Mouse (Mus musculus) left cerebral cortex, postnatal 25 days (tissue): ENCODE results near the gene Relb. TPM values are rescaled to one million over a fixed set of nuclear protein-coding genes. Genes with fewer than 3 reads are reported as not detected.

ENCODE experiments used
- DNase-seq, 2 experiments: peaks; one replicate each; pipeline ENCODE4 v3.0.0; 2022; ENCODE audit warnings: low spot score in 2 of 2, mixed read lengths in 1 of 2
- intact Hi-C: fragments of 180-260 bp; cut with DNase I; formaldehyde crosslinking; loops from one replicate; pipeline ENCODE4 v1.15.1; 2025
- total RNA-seq, 2 experiments: library from RNA; stranded (reverse); gene quantifications; 2 replicates each; pipeline ENCODE4 v1.2.3; 2021

Relb gene
- 1 to 10 TPM; 6.6 to 7.5 TPM for total RNA-seq

DNA sequence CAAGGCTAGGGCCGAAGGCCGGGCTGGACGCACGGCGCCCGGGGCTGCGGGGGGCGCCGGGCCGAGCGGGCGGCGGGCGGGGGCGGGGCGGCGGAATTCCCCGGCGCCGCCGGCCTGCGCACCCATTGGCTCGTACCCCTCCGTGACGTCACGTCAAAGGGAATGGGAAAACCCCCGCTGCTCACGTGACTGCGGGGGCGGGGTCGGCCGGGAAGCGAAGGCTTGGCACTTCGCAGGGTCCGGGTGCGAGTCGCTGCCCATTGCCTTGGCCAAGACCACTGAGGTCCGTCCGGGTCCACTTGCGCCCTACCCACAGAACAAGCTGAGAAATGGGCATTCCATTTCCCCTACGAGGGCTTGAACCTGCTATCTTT lies at the start of gene Relb:
TSS of gene Relb (minus strand) at position 78 of the 374 bp plus-strand sequence.
- peak; percentile 91 for DNase-seq
- intact Hi-C loops: loop anchor here (1.0 kb wide), 1 partner anchor 35 kb away; no protein-coding TSS in a partner anchor

GRCm38 (mm10) chr7:19678901-19679300 lies 49.7 kb upstream of the Relb start:
- intact Hi-C loops: no loop called here
- no peak for DNase-seq

GRCm38 (mm10) chr7:19677872-19678271 lies 48.6 kb upstream of the Relb start, which contains the start of gene Apoc2:
Apoc2 (minus strand) TSS chr7:19677941.
- no peak for DNase-seq
- intact Hi-C loops: no loop called here

GRCm38 (mm10) chr7:19676662-19677061 lies 47.4 kb upstream of the Relb start:
- intact Hi-C loops: no loop called here

DNA sequence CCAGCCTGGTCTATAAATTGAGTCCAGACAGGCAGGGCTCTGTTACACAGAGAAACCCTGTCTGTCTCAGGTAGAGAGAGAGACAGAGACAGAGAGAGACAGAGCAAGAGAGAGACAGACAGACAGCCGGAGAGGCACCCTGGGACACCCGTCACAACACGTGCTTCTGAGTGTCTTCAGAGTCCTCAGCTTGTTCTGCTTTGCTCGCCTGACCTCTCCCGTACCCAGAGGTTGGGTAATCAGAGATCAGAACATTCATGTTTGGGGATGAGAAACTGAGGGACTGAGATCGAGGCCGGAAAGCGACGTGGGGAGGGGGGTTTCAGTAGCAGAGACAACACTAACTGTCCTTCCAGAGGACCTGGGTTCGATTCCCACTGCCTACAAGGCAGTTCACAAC lies 46.6 kb upstream of the Relb start:
- DNase-seq: no peak
- intact Hi-C loops: no loop called here

More at GRCm38 (mm10) chr7:19676662-19677061, 47.4 kb upstream of the Relb start:
- no peak for DNase-seq

DNA sequence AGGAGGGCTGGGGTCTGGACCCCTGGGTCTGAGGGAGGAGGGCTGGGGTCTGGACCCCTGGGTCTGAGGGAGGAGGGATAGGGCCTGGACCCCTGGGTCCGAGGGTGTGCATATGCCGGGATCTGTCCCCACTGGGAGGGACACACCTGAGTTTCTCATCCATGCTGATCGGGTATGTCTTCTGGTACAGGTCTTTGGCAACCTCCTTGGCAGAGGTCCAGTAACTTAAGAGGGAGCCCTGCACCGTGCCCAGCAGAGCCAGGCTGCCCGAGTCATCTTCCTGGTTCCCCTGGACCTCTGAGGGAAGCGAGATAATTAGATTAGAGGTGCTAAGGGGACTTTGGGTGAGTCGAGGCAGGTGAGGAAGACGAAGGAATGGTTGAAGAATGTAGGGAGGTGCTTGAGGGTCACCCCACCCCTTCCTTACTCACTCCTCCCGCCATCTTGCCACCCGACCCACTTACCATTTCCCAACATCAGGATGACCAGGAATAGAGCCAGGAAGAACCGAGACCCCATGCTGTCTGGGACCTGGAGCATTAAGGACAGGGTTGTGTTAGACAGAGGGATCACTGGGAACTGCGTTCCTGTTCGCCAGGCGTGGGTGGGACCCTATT lies 44.0 kb upstream of the Relb start:
- intact Hi-C loops: no loop called here
- no peak for DNase-seq

GRCm38 (mm10) chr7:19671511-19671910 lies 42.3 kb upstream of the Relb start:
- DNase-seq: no peak
- intact Hi-C loops: no loop called here

GRCm38 (mm10) chr7:19668947-19669721 lies 39.9 kb upstream of the Relb start:
- peak; percentile 94 to 97 for DNase-seq
- intact Hi-C loops: loop anchor here (1.0 to 2.0 kb wide), 2 partner anchors 30 to 44 kb away; partner anchors contain the start of gene Apoe

DNA sequence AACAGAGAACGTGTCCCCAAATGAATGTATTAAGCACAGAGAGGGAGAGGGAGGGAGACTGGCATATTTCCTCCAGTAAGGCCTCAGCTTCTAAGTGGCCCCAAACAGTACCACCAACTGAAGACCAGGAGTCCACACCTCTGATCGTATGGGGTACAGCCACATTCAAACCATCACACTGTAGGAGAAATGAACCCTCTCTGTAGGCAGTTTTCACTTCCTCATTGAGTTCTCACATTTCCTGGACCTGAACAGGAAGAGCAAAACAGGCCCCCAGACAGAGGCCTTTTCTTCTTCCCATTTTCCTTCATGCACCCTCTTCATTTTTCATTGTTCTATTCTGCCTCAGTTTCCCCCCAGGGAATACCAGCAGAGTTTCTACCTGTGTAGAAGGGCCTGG lies 38.2 kb upstream of the Relb start:
- intact Hi-C loops: no loop called here
- no peak for DNase-seq

DNA sequence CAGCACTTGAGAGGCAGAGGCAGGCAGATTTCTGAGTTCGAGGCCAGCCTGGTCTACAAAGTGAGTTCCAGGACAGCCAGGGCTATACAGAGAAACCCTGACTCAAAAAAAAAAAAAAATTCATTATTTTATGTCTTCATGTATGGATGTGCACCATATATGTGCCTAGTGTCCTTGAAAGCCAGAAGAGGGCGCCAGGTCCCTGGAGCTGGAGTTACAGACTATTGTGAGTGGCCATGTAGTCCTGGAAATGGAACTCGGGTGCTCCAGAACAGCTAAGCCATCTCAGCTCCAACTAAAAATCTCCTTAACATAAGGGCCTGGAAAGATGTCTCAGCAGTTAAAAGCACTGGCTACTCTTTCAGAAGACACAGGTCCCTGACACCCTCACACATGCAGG lies 37.5 kb upstream of the Relb start:
- DNase-seq: no peak
- intact Hi-C loops: no loop called here

DNA sequence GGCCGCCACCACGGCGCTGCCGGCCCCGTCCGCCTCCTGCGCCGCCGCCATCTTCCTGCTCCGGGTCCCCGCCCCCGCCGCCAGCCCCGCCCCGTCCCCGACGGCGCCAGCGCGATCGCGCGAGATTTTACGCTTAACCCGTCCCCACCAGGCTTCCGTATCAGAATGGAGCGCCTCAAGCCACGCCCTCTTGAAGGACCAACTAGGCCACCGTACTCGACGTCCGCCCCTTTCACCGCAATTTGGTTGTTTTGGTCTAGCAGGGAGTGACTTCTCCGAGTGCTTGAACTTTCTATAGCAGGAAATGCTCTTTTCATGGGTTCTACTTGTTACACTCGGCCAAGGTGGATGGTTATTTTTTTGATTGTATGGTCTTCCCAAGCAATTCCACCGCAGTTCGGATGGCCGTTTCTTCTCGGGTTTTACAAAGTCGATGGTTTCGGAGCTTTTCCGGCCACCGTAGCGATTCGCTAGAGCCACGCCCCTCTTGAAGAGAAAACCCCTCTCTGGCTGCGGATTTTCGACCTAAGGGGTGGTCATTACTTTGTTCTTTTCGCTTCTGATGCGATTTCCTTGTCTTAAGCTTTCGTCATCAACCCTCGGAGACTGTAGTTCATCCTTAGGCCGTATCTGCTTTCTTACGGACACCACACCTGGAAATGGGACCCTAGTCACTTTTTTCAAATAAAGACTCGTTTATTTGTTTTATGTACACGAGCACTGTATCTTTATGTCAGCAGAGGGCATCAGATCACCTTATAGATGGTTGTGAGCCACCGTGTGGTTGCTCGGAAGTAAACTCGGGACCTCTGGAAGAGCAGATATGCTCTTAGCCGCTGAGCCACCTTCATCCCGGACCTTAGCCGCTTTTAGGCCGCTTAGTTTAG lies 36.0 kb upstream of the Relb start, which contains the start of gene Clptm1:
TSS of gene Clptm1 (minus strand) at position 79 of the 887 bp plus-strand sequence.
- DNase-seq: peak; percentile 97 to 98
- intact Hi-C loops: loop anchor here (1.0 kb wide), 3 partner anchors 36 to 50 kb away; partner anchors contain the start of genes Relb and Tomm40

DNA sequence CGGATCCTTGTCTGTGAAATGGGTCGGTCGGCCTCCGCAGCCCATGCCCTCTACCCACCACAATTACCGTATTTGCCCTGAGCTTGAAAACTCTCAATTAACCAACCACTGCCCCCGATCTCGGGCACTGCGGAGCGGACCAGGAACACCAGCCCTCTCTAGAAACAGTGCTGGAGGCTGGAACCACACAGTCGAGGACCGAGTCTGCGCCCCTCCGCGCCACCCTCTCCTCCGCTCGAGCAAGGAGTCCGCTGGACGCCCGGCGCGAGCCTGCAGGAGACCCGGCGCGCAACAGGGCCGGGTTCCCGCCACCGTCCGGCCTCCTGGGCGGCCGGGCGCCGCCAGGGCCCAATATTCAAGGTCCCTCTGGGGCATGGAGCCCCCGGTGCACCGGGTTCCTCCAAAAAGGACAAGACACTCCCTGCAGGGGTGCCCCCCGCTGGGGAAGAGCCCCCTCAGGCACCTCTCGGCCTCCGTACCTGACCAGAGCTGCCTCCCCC lies 35.3 kb upstream of the Relb start:
- intact Hi-C loops: loop anchor here (1.0 kb wide), 1 partner anchor 35 kb away; the partner anchor contains the start of gene Relb
- DNase-seq: no peak

DNA sequence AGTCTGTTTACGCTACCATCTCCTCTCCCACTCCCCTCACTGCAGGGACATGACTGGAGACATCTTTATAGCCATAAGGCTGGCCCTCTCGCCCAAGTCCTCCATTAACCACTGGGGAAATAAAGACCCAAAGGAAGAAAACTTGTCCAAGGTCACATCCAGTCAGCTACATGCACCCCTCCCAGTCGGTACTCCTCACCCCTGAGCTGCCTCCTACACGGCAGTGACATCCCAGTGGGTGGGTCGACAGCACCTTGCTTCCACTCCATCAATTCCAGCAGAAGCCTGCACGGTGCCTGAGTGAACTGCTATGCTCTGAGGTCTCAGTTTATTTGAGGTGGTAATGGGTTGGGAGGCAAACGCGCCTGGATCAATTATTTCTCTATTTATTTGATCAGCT lies 34.7 kb upstream of the Relb start:
- no peak for DNase-seq
- intact Hi-C loops: loop anchor here (1.0 kb wide), 1 partner anchor 35 kb away; the partner anchor contains the start of gene Relb

DNA sequence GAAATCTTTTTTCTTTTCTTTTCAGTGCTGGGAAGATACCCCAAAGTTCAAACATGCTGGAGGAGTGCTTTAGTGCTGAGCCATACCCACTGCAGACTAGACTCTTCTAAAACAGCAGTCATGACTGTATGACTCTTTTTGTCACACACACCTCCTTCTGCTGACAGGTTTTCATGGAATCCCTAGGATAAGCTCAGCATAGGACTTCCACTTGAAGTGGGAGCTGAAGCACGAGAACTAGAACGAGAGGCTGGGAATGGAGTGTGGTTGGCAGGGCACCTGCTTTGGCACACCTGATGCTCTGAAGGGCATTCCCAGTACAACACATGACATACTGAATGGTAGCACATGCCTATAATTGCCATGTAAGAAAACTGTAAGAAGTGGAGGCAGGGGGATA lies 23.4 kb upstream of the Relb start:
- intact Hi-C loops: no loop called here
- no peak for DNase-seq

DNA sequence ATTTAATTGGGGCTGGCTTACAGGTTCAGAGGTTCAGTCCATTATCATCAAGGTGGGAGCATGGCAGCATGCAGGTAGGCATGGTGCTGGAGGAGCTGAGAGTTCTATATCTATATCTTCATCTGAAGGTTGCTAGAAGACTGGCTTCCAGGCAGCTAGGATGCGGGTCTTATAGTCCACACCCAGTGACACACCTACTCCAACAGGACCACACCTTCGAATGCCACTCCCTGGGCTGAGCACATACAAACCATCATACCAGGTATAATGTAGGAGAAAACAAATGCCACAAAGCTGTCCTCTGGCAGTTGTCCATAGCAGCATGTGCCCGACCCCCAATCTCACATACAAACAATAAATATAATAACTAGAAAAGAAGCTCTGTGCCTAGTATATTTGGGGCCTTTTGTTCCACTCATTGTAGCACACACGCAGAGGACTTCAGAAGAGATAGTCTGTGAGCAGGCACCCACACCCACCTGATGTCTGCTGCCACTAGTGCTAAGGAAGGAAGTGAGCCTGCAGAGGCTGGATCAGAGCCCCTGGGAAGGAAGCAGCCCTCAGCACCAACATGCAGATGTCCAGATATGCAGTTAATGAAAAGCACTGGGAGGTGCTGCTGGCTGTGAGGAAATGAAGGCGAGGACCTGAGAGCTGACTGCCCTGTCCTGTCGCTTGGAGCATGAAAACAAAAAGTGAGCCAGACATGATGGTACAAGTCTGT lies 22.0 kb upstream of the Relb start:
- intact Hi-C loops: no loop called here
- no peak for DNase-seq

DNA sequence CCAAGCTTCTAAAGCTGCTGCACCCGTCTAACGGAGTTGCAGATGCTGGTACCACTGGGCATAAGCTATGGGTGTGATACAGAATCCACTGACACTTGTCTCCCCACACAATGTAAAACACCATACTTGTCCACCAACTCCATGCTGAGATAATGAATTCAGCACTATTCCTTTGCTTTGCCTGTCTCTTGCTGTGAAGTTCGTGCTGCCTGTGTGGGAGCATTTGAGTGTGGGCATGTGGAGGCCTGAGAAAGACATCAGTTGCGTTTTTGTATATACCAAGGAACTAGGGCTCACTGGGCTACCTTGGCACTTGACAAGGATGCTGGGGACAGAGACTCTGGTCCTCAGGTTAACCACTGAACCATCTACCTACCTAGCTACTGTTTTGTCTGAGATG lies 12.0 kb upstream of the Relb start:
- DNase-seq: peak in 1 of 2 experiments; percentile 84
- intact Hi-C loops: no loop called here

DNA sequence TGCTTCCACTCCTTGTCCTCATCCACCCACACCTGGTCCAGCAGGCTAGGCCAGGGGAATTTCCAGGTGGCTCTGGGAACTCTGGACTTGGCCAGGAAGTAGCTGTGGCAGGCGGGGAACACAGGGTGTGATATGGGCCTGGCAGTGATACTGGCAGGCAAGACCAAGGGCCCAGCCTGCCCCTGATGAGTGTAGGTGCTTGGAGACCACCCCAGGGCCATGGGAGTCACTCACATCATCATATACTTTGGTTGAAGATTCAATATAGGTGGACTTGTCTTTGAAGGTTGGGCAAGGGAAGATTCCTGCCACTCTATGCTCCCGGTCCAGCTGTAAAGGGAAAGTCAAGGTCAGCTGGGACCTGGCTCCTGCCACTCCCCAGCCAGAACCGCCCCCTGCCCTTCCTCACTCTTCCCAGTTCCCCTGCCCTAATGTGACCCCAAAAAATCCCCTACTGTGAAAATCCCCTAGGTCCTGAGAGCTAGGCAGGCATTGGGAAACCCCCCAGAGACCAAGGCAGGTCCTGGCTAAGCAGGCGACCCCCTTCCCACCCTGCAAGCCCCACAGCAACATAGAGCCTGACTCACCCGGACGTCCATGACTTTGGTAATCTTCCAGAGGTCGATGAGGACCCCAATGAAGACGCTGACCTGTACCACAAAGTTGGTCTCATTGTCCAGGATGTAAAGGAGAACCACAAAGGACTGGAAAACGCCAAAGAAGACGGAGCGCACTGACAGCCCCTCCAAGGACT lies 6.0 kb upstream of the Relb start:
- no peak for DNase-seq
- intact Hi-C loops: no loop called here

DNA sequence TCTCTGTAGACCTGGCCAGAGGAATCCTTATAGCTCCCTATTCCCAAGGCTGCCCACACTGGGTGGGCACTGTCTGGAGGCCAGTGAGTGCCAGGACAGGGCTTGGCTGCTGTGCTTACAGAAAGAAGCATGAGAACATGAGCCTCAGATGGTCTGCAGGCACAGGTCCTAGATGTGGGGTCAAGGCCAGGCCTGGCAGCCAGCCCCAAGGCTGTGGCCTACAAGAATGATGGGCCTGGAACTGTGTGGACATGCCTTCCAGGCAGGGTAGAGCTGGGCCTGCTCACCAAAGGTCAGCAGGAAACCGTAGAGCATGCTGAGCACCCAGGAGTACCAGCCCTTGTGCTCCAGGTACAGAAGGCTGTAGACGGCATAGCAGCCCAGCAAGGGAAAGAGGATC lies 5.4 kb upstream of the Relb start:
- no peak for DNase-seq
- intact Hi-C loops: no loop called here
